Mouse (Mus musculus) cortical plate, adult 2 months (tissue): ENCODE results near the gene Slc12a9. TPM values are rescaled to one million over a fixed set of nuclear protein-coding genes. Genes with fewer than 3 reads are reported as not detected.

Experiments
- H3K27ac ChIP-seq: fragments of 200-500 bp; 2 replicates; pipeline ENCODE4 v1.5.1; 2012; ENCODE audit warnings: low read length, control low read depth, inconsistent platforms; ENCODE audit not compliant: insufficient read depth
- H3K4me1 ChIP-seq: fragments of 200-500 bp; 2 replicates; pipeline ENCODE4 v1.6.1; 2011; ENCODE audit warnings: low read length; ENCODE audit not compliant: control insufficient read depth, insufficient read depth
- H3K4me3 ChIP-seq: fragments of 200-500 bp; 2 replicates; pipeline ENCODE4 v1.5.1; 2011; ENCODE audit warnings: mild to moderate bottlenecking, low read length, control low read depth; ENCODE audit not compliant: insufficient read depth
- CTCF ChIP-seq: fragments of 200-500 bp; IDR thresholded peaks from 2 replicates; pipeline ENCODE4 v1.5.1; 2011; ENCODE audit warnings: mild to moderate bottlenecking, control low read depth, low read length; ENCODE audit not compliant: insufficient read depth; ENCODE audit errors: extremely low read depth
- POLR2A ChIP-seq: fragments of 200-500 bp; IDR thresholded peaks from 2 replicates; pipeline ENCODE4 v1.6.1; 2011; ENCODE audit warnings: mild to moderate bottlenecking, low read length, control low read depth; ENCODE audit not compliant: insufficient read depth; ENCODE audit errors: extremely low read depth
- polyA plus RNA-seq: library from polyadenylated mRNA; depleted of rRNA; stranded (reverse); fragments of >200 nt; gene quantifications from 2 replicates; pipeline ENCODE4 v1.2.3, GENCODE M21; 2012

Gene Slc12a9
- polyA plus RNA-seq, 1 experiment: 34.0 TPM

DNA sequence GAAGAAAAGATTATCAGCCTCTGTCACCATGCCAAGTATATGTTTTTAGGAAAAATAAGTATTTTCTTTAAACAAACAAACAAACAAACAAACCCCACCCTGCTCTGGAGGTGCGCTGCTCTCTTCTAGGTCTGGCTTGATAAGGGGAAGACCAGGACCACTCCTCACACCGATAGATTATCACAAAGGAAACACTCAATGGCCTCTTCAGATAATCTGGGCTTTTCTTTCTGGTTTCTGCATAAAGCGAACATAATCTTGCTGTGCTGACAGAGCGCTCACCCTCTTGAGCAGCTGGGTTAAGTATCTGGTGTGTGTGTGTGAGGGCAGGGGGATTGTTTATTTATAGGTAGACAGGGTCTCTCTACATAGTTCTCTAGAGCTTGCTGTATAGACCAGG lies 29.8 kb downstream of the Slc12a9 start:
- TF ChIP-seq POLR2A (no peak), CTCF (no peak)
- peaks cover 9% of the 10 kb centered on the region; the same call in 1 of the 2 replicates for H3K4me1 ChIP-seq
- H3K4me3 ChIP-seq: no peak overlapping the region
- H3K27ac ChIP-seq: no peak overlapping the region

DNA sequence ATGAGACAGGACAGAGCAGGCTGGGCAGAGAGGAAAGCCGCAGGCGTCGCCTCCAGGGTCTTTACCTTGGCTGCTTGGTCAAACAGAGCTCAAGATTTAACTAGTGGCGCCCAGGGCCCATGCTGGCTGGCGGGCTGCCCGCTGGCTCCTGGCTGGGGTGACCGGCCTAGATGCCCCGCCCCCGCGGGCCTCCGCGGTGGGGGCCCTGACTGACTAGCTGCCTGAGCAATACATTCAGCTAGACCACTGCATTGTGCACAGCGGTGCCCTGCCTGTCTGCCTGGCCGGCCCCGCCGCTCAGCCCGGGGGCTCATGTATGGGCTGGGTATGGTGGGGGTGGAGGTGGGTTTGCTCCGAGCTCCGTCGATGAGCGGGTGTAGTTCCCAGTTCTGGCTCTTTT lies 32.1 kb downstream of the Slc12a9 start:
- Histone ChIP-seq H3K4me3 (no peak overlapping the region), H3K27ac (no peak overlapping the region), H3K4me1 (peaks cover 9% of the 10 kb centered on the region; the same call in 1 of the 2 replicates)
- TF ChIP-seq POLR2A (no peak), CTCF (no peak)

- no peaks in the 10 kb centered on the region for H3K4me1 ChIP-seq
- no peak overlapping the region for H3K4me3 ChIP-seq
- TF ChIP-seq POLR2A (no peak), CTCF (no peak)
- H3K27ac ChIP-seq: no peak overlapping the region
Measured at GRCm38 (mm10) chr5:137299240-137299639, 34.2 kb downstream of the Slc12a9 start.

DNA sequence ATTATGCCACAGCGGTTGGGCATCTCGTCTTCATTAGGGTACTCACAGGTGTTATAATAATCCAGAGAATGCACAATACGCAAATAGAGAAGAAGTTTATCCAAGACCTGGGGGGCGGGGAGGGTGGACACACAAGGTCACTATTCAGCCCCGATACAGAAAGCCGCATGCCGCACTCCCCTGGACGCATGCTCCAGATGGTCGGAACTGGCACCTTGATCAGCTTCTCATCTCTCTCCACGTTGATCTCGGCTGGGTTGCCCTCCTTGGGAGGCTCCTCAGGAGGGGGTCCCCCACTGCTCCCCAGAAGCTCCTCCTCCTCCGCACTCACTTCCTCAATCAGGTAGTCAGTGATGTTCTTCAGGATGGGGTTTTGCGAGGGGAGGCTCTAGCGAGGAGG lies 36.3 kb downstream of the Slc12a9 start:
- no peak overlapping the region for H3K4me3 ChIP-seq
- H3K27ac ChIP-seq: no peak overlapping the region
- TF ChIP-seq CTCF: no peak
- no peak for TF ChIP-seq POLR2A
- H3K4me1 ChIP-seq: no peaks in the 10 kb centered on the region

- H3K4me1 ChIP-seq: no peaks in the 10 kb centered on the region
- no peak overlapping the region for H3K4me3 ChIP-seq
- H3K27ac ChIP-seq: no peak overlapping the region
- no peak for TF ChIP-seq CTCF
- no peak for TF ChIP-seq POLR2A
Measured at GRCm38 (mm10) chr5:137295712-137296111, 37.7 kb downstream of the Slc12a9 start.

GRCm38 (mm10) chr5:137295296-137295695 lies 38.1 kb downstream of the Slc12a9 start:
- TF ChIP-seq CTCF: no peak
- no peak for TF ChIP-seq POLR2A
- Histone ChIP-seq H3K4me3 (peak overlapping the region; percentile 54; the same call in 1 of the 2 replicates), H3K4me1 (no peaks in the 10 kb centered on the region), H3K27ac (no peak overlapping the region)

DNA sequence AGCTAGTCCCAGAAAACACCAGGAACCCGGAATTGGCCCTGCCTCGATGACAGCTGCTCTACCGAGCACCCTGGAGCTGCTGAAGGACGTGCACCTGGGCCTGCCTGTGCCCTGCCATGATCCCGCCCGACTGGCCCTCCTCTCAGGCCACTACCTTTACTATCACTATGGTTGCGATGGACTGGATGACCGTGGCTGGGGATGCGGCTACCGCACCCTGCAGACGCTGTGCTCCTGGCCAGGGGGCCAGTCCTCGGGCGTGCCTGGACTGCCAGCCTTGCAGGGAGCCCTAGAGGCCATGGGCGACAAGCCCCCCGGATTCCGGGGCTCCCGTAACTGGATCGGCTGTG lies 38.7 kb downstream of the Slc12a9 start:
- 0 out of 2 replicates have a peak overlapping the region, but pooled peaks have one; percentile 17 for H3K27ac ChIP-seq
- H3K4me1 ChIP-seq: no peaks in the 10 kb centered on the region
- peak overlapping the region; percentile 54 for H3K4me3 ChIP-seq
- TF ChIP-seq POLR2A (no peak), CTCF (no peak)

DNA sequence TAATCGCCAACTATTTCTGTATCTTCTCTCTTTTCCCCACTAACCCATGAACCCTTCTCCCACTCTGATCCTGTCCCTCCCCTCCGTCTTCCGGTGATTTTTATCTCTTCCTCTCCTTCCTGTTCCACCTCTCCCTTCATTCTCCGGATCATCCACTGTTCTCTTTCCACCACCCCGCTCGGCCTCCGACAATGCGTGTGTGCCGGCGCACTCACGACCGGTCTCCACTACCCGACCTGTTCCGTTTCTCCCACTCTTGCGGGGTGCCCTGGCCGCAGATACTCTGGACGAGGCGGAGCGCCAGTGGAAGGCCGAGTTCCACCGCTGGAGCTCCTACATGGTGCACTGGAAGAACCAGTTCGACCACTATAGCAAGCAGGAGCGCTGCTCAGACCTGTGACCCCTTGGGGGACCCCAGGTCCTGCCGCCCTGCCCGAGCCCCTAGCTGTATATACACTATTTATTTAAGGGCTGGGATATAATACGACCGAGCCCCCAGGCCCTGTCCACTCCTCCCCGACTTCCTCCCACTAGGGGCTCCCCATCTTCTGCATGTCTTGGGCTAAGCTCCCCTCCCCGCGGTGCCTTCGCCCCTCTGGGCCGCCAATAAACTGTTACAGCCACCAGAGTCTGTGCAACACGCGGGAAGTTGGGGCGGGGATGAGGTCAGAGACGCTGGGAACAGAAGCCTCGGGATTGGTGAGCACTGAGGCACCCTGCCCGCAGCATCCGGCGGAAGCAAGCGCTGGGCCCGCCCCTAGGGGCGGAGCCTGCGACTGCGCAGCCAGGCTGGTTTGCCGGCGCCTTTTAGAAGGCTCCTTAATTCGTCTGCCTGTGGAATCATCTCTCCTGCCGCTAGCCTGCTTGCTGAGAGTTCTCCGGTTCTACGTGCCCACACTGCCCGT lies 39.3 kb downstream of the Slc12a9 start, which contains the start of gene Ufsp1:
Gene Ufsp1 (plus strand): TSS at position 791 of the 905 bp plus-strand sequence.
- TF ChIP-seq CTCF (no peak), POLR2A (peak; percentile 87; the same call in 1 of the 2 replicates)
- no peaks in the 10 kb centered on the region for H3K4me1 ChIP-seq
- peak within 1 kb of the TSS; percentile 54 for H3K4me3 ChIP-seq
- H3K27ac ChIP-seq: peak within 1 kb of the TSS; percentile 53

DNA sequence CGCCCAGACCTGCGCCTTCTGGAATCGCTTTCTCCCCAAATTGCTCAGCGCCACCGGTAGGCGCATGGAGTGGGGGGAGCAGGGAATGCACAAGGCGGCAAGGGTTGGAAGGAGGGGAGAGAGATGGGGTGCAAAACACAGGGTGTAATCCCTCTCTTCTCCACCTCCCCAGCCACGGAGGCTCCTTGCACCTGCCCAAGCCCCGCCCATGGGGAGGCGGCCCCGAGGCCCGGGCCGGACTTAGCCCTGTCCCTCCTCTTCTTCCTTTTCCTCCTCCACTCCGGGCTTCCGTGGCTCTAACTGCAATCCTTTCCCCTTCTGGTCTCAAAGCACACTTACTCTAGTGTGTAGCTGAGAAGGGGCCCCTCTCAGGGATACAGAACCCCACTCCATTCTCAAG lies 40.1 kb downstream of the Slc12a9 start:
- TF ChIP-seq CTCF (no peak), POLR2A (peak; percentile 64)

DNA sequence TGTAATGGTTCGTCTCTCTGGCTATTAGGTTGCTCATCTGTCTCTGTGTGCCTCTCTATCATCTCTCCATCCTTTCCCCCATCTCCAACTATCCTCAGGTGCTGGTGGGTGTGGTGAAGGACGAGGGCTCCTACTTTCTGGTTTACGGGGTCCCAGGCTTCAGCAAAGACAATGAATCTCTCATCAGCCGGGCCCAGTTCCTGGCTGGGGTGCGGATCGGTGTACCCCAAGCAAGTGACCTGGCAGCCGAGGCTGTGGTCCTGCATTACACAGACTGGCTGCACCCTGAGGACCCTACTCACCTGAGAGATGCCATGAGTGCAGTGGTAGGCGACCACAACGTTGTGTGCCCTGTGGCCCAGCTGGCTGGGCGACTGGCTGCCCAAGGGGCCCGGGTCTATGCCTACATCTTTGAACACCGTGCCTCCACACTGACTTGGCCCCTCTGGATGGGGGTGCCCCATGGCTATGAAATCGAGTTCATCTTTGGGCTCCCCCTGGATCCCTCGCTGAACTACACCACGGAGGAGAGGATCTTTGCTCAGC lies 41.9 kb downstream of the Slc12a9 start:
- Histone ChIP-seq H3K4me1 (no peaks in the 10 kb centered on the region), H3K4me3 (no peak overlapping the region), H3K27ac (no peak overlapping the region)
- TF ChIP-seq POLR2A: no peak
- no peak for TF ChIP-seq CTCF

More for the DNA sequence above, 40.1 kb downstream of the Slc12a9 start:
- H3K27ac ChIP-seq: peak overlapping the region; percentile 78
- H3K4me1 ChIP-seq: no peaks in the 10 kb centered on the region
- peak overlapping the region; percentile 54 for H3K4me3 ChIP-seq
